Mouse (Mus musculus) midbrain, embryonic 13.5 days (tissue): ENCODE measurements around the gene Pepd. TPM values are rescaled to one million over a fixed set of nuclear protein-coding genes. Genes with fewer than 3 reads are reported as not detected.
"Not testable (repeated sequence)": the region's sequence is repeated elsewhere in the genome, so short reads cannot be mapped to it uniquely, and the experiment has no call there.

Source experiments
- ATAC-seq: fragments of 200-750 bp; cut with Nextera tagmentation; 2 replicates; pipeline ENCODE4 v1.8.0; 2017; ENCODE audit warnings: mild to moderate bottlenecking, moderate TSS enrichment, moderate library complexity
- H3K27ac ChIP-seq: fragments of 300-500 bp; sonication (generic); 2 replicates; pipeline ENCODE4 v1.5.1; 2015; ENCODE audit warnings: inconsistent platforms, mild to moderate bottlenecking, moderate library complexity
- H3K27me3 ChIP-seq: fragments of 300-500 bp; sonication (generic); 2 replicates; pipeline ENCODE4 v1.6.1; 2015; ENCODE audit warnings: mild to moderate bottlenecking, inconsistent platforms
- H3K36me3 ChIP-seq: fragments of 300-500 bp; sonication (generic); 2 replicates; pipeline ENCODE4 v1.6.1; 2015; ENCODE audit warnings: mild to moderate bottlenecking, inconsistent platforms
- H3K4me1 ChIP-seq: fragments of 300-500 bp; sonication (generic); replicated peaks from 2 replicates; pipeline ENCODE4 v1.6.1; 2015; ENCODE audit warnings: inconsistent platforms
- H3K4me2 ChIP-seq: fragments of 300-500 bp; sonication (generic); replicated peaks from 2 replicates; pipeline ENCODE4 v1.6.1; 2015; ENCODE audit warnings: moderate library complexity, mild to moderate bottlenecking, inconsistent platforms
- H3K4me3 ChIP-seq: fragments of 300-500 bp; sonication (generic); replicated peaks from 2 replicates; pipeline ENCODE4 v1.5.1; 2015; ENCODE audit warnings: mild to moderate bottlenecking, inconsistent platforms
- H3K9ac ChIP-seq: fragments of 300-500 bp; sonication (generic); replicated peaks from 2 replicates; pipeline ENCODE4 v1.6.1; 2015; ENCODE audit warnings: mild to moderate bottlenecking, inconsistent platforms
- H3K9me3 ChIP-seq: fragments of 300-500 bp; sonication (generic); 2 replicates; pipeline ENCODE4 v1.6.1; 2016; ENCODE audit warnings: mild to moderate bottlenecking, inconsistent platforms
- WGBS: fragments of 180-500 bp; shearing (Covaris S2); methylation state at CpG from one replicate; pipeline ENCODE4 v1.1.7; 2015; 5-methylcytosine and 5-hydroxymethylcytosine counted together
- polyA plus RNA-seq: library from polyadenylated mRNA; unstranded; fragments of >200 nt; fragmentation: Nextera tagmentation; extraction: Ambion mirVana; gene quantifications from 2 replicates; pipeline ENCODE4 v1.2.1, GENCODE M21; 2015

Pepd gene
- polyA plus RNA-seq, 1 experiment from 2014 or later: 56.0 TPM

DNA sequence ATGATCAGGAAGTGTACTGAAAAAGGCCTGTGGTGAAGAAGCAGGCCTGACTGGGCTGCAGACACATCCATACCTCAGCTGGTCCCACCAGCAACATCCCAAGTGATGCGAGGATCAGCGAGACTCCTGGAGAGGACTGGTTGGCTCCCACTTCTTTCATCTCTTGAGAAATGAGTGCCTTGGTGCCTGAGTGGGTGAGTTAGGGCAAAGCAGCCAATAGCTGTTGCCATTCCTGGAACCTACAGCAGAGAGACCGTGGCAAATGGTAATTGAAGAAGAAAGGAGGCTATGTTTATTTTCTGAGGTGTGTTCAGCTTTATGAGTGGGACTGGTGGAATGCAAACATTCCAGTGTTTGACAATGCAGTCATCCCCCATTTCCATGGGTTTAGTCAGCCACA lies 55.2 kb downstream of the Pepd start:
- no peaks in the 10 kb centered on the region for H3K9me3 ChIP-seq
- WGBS: 86% methylated on average over 3 of the region's 3 CpGs
- H3K27me3 ChIP-seq: no peaks in the 10 kb centered on the region
- no peak overlapping the region for H3K27ac ChIP-seq
- H3K9ac ChIP-seq: no peak overlapping the region
- no peak overlapping the region for H3K4me3 ChIP-seq
- peaks cover 12% of the 10 kb centered on the region for H3K4me1 ChIP-seq
- H3K4me2 ChIP-seq: no peak overlapping the region
- peaks cover 10% of the 10 kb centered on the region; the same call in 1 of the 2 replicates for H3K36me3 ChIP-seq
- no peak for ATAC-seq

GRCm38 (mm10) chr7:34968749-34969433 lies 56.7 kb downstream of the Pepd start:
- Histone ChIP-seq H3K27me3 (no peaks in the 10 kb centered on the region), H3K27ac (no peak overlapping the region), H3K9me3 (no peaks in the 10 kb centered on the region), H3K4me2 (no peak overlapping the region), H3K4me3 (no peak overlapping the region), H3K9ac (no peak overlapping the region), H3K36me3 (peaks cover 10% of the 10 kb centered on the region; the same call in 1 of the 2 replicates), H3K4me1 (peaks cover 23% of the 10 kb centered on the region)
- ATAC-seq: no peak
- WGBS: 87% methylated on average over 3 of the region's 3 CpGs

DNA sequence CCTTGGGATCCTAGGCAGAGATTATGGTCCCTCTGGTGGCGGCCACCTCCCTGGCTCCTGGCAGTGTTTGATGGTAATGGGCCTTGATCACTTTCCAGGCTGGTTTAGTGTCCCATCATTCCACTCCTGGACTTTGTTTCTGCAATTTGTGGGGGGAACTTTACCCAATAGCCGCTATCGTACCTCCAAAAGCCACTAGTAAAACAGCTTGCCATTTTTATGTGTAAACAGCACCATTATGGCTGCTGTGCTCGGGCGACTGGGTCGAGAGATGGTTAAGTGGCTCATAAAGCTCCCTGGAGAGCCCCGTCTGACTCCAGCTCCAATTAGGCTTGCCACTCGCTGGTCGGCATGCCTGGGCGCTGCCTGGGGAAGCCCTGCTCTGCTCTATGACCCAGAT lies 59.6 kb downstream of the Pepd start:
- peak overlapping the region; percentile 41 for H3K27ac ChIP-seq
- H3K4me2 ChIP-seq: no peak overlapping the region
- H3K4me3 ChIP-seq: no peak overlapping the region
- 54% methylated on average over 10 of the region's 10 CpGs for WGBS
- no peak overlapping the region for H3K9ac ChIP-seq
- no peaks in the 10 kb centered on the region for H3K9me3 ChIP-seq
- peaks cover 32% of the 10 kb centered on the region for H3K4me1 ChIP-seq
- H3K36me3 ChIP-seq: peaks cover 10% of the 10 kb centered on the region; the same call in 1 of the 2 replicates
- ATAC-seq: no peak
- H3K27me3 ChIP-seq: no peaks in the 10 kb centered on the region

DNA sequence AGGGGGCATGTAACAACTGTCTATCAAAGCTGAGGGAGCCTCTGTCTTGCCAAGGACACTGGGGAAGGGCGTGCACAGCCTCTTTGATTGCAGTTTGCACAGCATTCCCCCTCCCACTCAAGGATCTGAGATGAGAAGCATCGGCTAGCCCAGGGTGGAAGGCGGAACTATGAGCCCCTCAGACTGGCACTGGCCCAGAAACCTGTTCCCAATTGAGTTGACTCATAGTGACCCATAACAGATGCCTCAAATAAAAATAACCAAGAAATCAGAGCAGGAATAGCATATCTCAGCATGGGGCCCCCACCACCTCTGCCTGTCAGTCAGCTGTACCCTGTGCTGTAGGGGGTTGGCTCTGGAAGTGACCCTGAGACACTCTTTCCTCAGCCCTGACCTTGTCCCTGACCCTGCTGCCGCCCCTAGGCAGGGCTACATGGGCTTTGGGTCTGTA lies 60.8 kb downstream of the Pepd start:
- Histone ChIP-seq H3K9me3 (no peaks in the 10 kb centered on the region), H3K36me3 (peaks cover 10% of the 10 kb centered on the region; the same call in 1 of the 2 replicates), H3K4me3 (no peak overlapping the region), H3K27ac (no peak overlapping the region), H3K27me3 (no peaks in the 10 kb centered on the region), H3K4me1 (peaks cover 32% of the 10 kb centered on the region), H3K4me2 (no peak overlapping the region), H3K9ac (no peak overlapping the region)
- peak; percentile 61 for ATAC-seq
- 54% methylated on average over 4 of the region's 4 CpGs for WGBS

- Histone ChIP-seq H3K36me3 (peaks cover 10% of the 10 kb centered on the region; the same call in 1 of the 2 replicates), H3K4me1 (peaks cover 32% of the 10 kb centered on the region), H3K9ac (no peak overlapping the region), H3K9me3 (no peaks in the 10 kb centered on the region), H3K4me2 (no peak overlapping the region), H3K4me3 (no peak overlapping the region), H3K27ac (no peak overlapping the region), H3K27me3 (no peaks in the 10 kb centered on the region)
- no peak for ATAC-seq
- WGBS: 78% methylated on average over 3 of the region's 3 CpGs
Measured at GRCm38 (mm10) chr7:34973877-34974276, 61.7 kb downstream of the Pepd start.

DNA sequence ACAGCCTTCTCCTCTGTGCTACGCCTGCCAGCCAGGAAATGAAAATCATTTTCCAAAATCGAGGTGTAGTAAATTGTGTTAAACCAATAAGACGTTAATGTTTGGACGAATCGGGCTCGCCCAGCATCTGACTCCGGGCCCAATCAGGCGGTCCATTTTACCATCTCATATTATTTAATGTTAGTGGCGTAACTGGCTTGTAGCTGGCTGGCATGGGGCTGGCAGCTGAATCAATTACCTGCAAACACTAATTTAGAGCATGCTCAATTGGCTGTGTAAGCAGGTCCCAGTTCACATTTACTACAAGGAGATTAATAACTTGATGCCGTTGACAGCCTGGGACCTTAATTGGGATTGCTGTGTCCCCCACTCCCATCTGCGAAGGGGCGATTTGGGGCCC lies 63.7 kb downstream of the Pepd start:
- H3K4me1 ChIP-seq: peaks cover 32% of the 10 kb centered on the region
- 79% methylated on average over 12 of the region's 12 CpGs for WGBS
- H3K36me3 ChIP-seq: no peaks in the 10 kb centered on the region
- no peak for ATAC-seq
- 0 out of 2 replicates have a peak overlapping the region, but pooled peaks have one; percentile 21 for H3K27ac ChIP-seq
- H3K4me2 ChIP-seq: no peak overlapping the region
- no peak overlapping the region for H3K4me3 ChIP-seq
- H3K27me3 ChIP-seq: no peaks in the 10 kb centered on the region
- no peak overlapping the region for H3K9ac ChIP-seq
- H3K9me3 ChIP-seq: no peaks in the 10 kb centered on the region

- Histone ChIP-seq H3K27ac (no peak overlapping the region), H3K4me2 (no peak overlapping the region), H3K9me3 (no peaks in the 10 kb centered on the region), H3K4me3 (no peak overlapping the region), H3K27me3 (no peaks in the 10 kb centered on the region), H3K36me3 (peaks cover 4% of the 10 kb centered on the region; the same call in 1 of the 2 replicates), H3K9ac (no peak overlapping the region), H3K4me1 (peaks cover 20% of the 10 kb centered on the region)
- no peak for ATAC-seq
- WGBS: 90% methylated on average over 4 of the region's 4 CpGs
Measured at GRCm38 (mm10) chr7:34977403-34977802, 65.2 kb downstream of the Pepd start.

DNA sequence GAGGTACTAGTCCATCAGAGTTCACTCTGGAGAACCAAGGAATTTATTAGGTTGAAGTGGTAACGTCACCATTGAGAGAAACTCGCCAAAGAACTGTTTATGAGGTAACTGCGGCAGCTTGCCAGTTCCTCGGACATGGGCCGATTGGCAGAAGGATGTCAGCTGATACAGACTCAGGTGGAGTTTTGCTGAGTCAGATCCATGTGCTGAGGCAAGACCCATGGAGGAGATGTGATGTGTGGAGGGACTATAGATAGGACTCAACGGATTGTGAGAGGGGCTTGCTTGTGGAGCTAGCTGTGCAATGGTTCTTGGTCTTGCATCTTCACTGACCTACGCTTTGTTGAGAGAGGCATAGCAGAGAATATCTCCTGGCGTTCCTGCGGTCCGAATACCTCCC lies 69.6 kb downstream of the Pepd start:
- no peak overlapping the region for H3K9ac ChIP-seq
- H3K4me1 ChIP-seq: peaks cover 11% of the 10 kb centered on the region
- WGBS: 94% methylated on average over 10 of the region's 10 CpGs
- no peak overlapping the region for H3K4me2 ChIP-seq
- no peak overlapping the region for H3K27ac ChIP-seq
- H3K4me3 ChIP-seq: no peak overlapping the region
- peaks cover 4% of the 10 kb centered on the region; the same call in 1 of the 2 replicates for H3K36me3 ChIP-seq
- no peak for ATAC-seq
- no peaks in the 10 kb centered on the region for H3K27me3 ChIP-seq
- H3K9me3 ChIP-seq: no peaks in the 10 kb centered on the region

- peaks cover 16% of the 10 kb centered on the region for H3K4me1 ChIP-seq
- not testable (repeated sequence) for ATAC-seq, H3K4me2 ChIP-seq, H3K36me3 ChIP-seq, H3K9ac ChIP-seq, H3K27me3 ChIP-seq, H3K27ac ChIP-seq, H3K4me3 ChIP-seq, H3K9me3 ChIP-seq
- 78% methylated on average over 2 of the region's 2 CpGs for WGBS
Measured at GRCm38 (mm10) chr7:34982372-34982771, 70.2 kb downstream of the Pepd start.

- Histone ChIP-seq H3K27me3 (no peaks in the 10 kb centered on the region), H3K4me1 (peaks cover 31% of the 10 kb centered on the region), H3K4me3 (no peak overlapping the region), H3K9me3 (no peaks in the 10 kb centered on the region), H3K4me2 (no peak overlapping the region), H3K27ac (no peak overlapping the region), H3K36me3 (peaks cover 4% of the 10 kb centered on the region; the same call in 1 of the 2 replicates), H3K9ac (no peak overlapping the region)
- ATAC-seq: no peak; the same call in 1 of the 2 replicates
- 68% methylated on average over 4 of the region's 4 CpGs for whole genome bisulfite sequencing
Measured at GRCm38 (mm10) chr7:34983702-34984475, 71.7 kb downstream of the Pepd start.

DNA sequence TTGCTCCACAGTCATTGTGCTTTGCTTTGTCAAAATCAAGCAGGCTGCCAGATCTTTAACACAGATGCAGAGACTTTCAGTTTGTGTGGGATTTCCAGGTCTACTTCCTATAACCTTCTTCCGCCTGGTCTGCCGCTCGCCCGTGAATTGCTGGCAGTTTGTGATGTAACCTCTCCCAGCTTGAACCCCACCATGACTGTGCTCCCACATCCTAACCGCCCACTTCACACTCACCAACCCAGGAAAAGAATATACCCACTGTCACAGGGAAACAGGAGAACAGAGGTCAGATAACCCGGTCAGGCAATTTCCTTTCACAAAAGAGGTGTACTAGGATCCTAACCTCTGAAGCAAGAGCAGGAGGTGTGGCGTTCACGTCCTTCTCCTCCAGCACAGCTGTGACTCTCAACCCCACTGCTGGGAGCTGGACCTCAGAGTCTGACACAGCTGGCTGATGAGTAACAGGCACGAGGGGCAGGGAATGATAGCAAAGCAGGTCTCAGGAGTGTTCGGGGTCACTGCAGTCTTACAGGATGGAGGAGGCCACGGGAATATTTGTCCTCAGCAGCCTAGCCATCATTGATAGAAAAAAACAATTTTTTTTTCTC lies 72.5 kb downstream of the Pepd start:
- H3K27me3 ChIP-seq: no peaks in the 10 kb centered on the region
- ATAC-seq: no peak
- no peak overlapping the region for H3K27ac ChIP-seq
- WGBS: 77% methylated on average over 11 of the region's 11 CpGs
- H3K9ac ChIP-seq: no peak overlapping the region
- no peak overlapping the region for H3K4me3 ChIP-seq
- H3K9me3 ChIP-seq: no peaks in the 10 kb centered on the region
- H3K4me2 ChIP-seq: no peak overlapping the region
- peaks cover 4% of the 10 kb centered on the region; the same call in 1 of the 2 replicates for H3K36me3 ChIP-seq
- H3K4me1 ChIP-seq: peaks cover 34% of the 10 kb centered on the region

DNA sequence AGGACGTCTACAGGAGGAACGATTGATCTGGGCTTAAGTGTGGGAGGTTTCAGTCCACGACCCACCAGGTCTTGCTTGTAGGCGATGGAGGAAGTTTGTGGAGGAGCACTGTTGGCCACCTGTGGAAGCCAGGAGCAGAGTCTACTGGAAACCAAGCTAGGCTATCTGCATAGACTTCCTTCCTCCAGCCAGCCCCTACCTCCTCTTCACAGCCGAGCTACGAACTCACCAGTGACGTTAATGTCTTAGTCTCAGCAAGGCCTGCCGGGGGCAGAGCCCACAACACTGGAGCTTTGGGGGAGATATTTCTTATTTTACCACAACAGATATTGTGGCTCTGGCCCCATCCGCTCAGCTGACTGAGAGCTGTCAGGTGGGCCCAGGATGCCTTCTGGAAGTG lies 73.0 kb downstream of the Pepd start:
- Histone ChIP-seq H3K9me3 (no peaks in the 10 kb centered on the region), H3K27me3 (no peaks in the 10 kb centered on the region), H3K27ac (no peak overlapping the region), H3K4me3 (no peak overlapping the region), H3K9ac (no peak overlapping the region), H3K4me2 (no peak overlapping the region), H3K36me3 (peaks cover 4% of the 10 kb centered on the region; the same call in 1 of the 2 replicates), H3K4me1 (peaks cover 34% of the 10 kb centered on the region)
- no peak for ATAC-seq
- WGBS: 93% methylated on average over 9 of the region's 9 CpGs
